Mouse (Mus musculus) liver, postnatal 0 days (tissue): Measurements from ENCODE around the gene Slc46a3.

Source experiments
- CTCF ChIP-seq: sonication (generic); IDR thresholded peaks from 2 replicates; pipeline ENCODE4 v1.5.1; 2016; ENCODE audit warnings: antibody characterized with exemption, low read depth
- EP300 ChIP-seq: IDR thresholded peaks from 2 replicates; pipeline ENCODE4 v1.6.1; 2016; ENCODE audit warnings: antibody characterized with exemption, low read depth, mild to moderate bottlenecking

GRCm38 (mm10) chr5:147834841-147835500 is 59.6 kb downstream of the Slc46a3 start:
- no peak for TF ChIP-seq CTCF
- TF ChIP-seq EP300: no peak
